Mouse (Mus musculus) spleen, adult 2 months (tissue): ENCODE measurements at regions not wholly inside any gene's neighbourhood (a gene's known extent, or its start where the extent isn't known, plus 50 kb on each side); places are given as distances from the start of the nearest gene placed in this dataset.

ENCODE experiments used
- CTCF ChIP-seq: fragments of 200-500 bp; IDR thresholded peaks from 2 replicates; pipeline ENCODE4 v1.5.1; 2011; ENCODE audit warnings: mild to moderate bottlenecking, inconsistent platforms; ENCODE audit not compliant: insufficient read depth, insufficient read length, insufficient replicate concordance; ENCODE audit errors: extremely low read depth
- POLR2A ChIP-seq: fragments of 200-500 bp; IDR thresholded peaks from 2 replicates; pipeline ENCODE4 v1.6.1; 2011; ENCODE audit warnings: low read depth, low read length, inconsistent platforms

- TF ChIP-seq POLR2A (no peak), CTCF (no peak)
These were observed 50.5 kb upstream of the Bach2 start for GRCm38 (mm10) chr4:32188076-32188475.
